Mouse (Mus musculus) MEL (cell line): ENCODE results near the gene Mturn. TPM values are rescaled to one million over a fixed set of nuclear protein-coding genes. Genes with fewer than 3 reads are reported as not detected.

Experiments
- DNase-seq: peaks from one replicate; pipeline ENCODE4 v3.0.0; 2011; ENCODE audit warnings: low read depth, low spot score
- H3K27ac ChIP-seq: 2 replicates; pipeline ENCODE4 v1.5.1; 2012; ENCODE audit warnings: low read depth, mild to moderate bottlenecking, control low read depth, low read length, moderate library complexity; ENCODE audit not compliant: control insufficient read depth
- H3K27me3 ChIP-seq, 2 experiments: fragments of 150-350 bp in 1 of 2; sonication (generic) in 1 of 2; 2 replicates each; pipeline ENCODE4 v1.6.1; 2012; ENCODE audit warnings: low read length in 2 of 2, mild to moderate bottlenecking in 2 of 2, improper control_type of control experiment in 1 of 2, moderate library complexity in 1 of 2; ENCODE audit not compliant: insufficient read depth in 2 of 2, control insufficient read depth in 1 of 2
- H3K36me3 ChIP-seq, 2 experiments: 2 replicates each; pipeline ENCODE4 v1.6.1; 2012 to 2014; ENCODE audit warnings: low read length in 2 of 2, improper control_type of control experiment in 1 of 2, inconsistent platforms in 1 of 2, mild to moderate bottlenecking in 1 of 2; ENCODE audit not compliant: insufficient read depth in 2 of 2, control insufficient read depth in 1 of 2
- H3K4me1 ChIP-seq, 2 experiments: fragments of 150-350 bp in 1 of 2; sonication (generic) in 1 of 2; 2 replicates each; pipeline ENCODE4 v1.6.1; 2012; ENCODE audit warnings: low read length in 2 of 2, improper control_type of control experiment in 1 of 2, mild to moderate bottlenecking in 1 of 2; ENCODE audit not compliant: insufficient read depth in 2 of 2, control insufficient read depth in 1 of 2
- H3K4me3 ChIP-seq, 2 experiments: fragments of 150-350 bp in 1 of 2; sonication (generic) in 1 of 2; 2 replicates each; pipeline ENCODE4 v1.5.1; 2012; ENCODE audit warnings: low read depth in 2 of 2, low read length in 2 of 2, mild to moderate bottlenecking in 2 of 2, moderate library complexity in 2 of 2, control low read depth in 1 of 2, improper control_type of control experiment in 1 of 2; ENCODE audit not compliant: control insufficient read depth in 1 of 2, insufficient read depth in 1 of 2
- H3K79me2 ChIP-seq: 2 replicates; pipeline ENCODE4 v1.6.1; 2012; ENCODE audit warnings: mild to moderate bottlenecking, low read length, moderate library complexity; ENCODE audit not compliant: control insufficient read depth, poor library complexity, insufficient read depth
- H3K9ac ChIP-seq: 2 replicates; pipeline ENCODE4 v1.6.1; 2012; ENCODE audit warnings: low read depth, mild to moderate bottlenecking, control low read depth, low read length, moderate library complexity; ENCODE audit not compliant: control insufficient read depth, poor library complexity, severe bottlenecking
- H3K9me3 ChIP-seq: fragments of 150-350 bp; sonication (generic); replicated peaks from 2 replicates; pipeline ENCODE4 v1.6.1; 2012; ENCODE audit warnings: mild to moderate bottlenecking, low read length, improper control_type of control experiment, moderate library complexity; ENCODE audit not compliant: insufficient read depth
- CHD1 ChIP-seq: IDR thresholded peaks from 2 replicates; pipeline ENCODE4 v1.6.1; 2012; ENCODE audit warnings: low read depth, mild to moderate bottlenecking, inconsistent platforms, low read length, improper control_type of control experiment
- CHD2 ChIP-seq: IDR thresholded peaks from 2 replicates; pipeline ENCODE4 v1.6.1; 2011; ENCODE audit warnings: low read length, improper control_type of control experiment
- EP300 ChIP-seq, 2 experiments: IDR thresholded peaks; 2 replicates each; pipeline ENCODE4 v1.6.1; 2011; ENCODE audit warnings: improper control_type of control experiment in 2 of 2, low read length in 2 of 2, low read depth in 1 of 2, mild to moderate bottlenecking in 1 of 2
- ETS1 ChIP-seq: IDR thresholded peaks from 2 replicates; pipeline ENCODE4 v1.6.1; 2012; ENCODE audit warnings: low read depth, mild to moderate bottlenecking, inconsistent platforms, low read length, improper control_type of control experiment, moderate library complexity
- JUND ChIP-seq: IDR thresholded peaks from 2 replicates; pipeline ENCODE4 v1.6.1; 2011; ENCODE audit warnings: low read depth, mild to moderate bottlenecking, improper control_type of control experiment, low read length
- KAT2A ChIP-seq: conservative IDR thresholded peaks from 2 replicates; pipeline ENCODE4 v1.6.1; 2012; ENCODE audit warnings: low read depth, low read length, improper control_type of control experiment, inconsistent platforms
- MAX ChIP-seq: IDR thresholded peaks from 2 replicates; pipeline ENCODE4 v1.6.1; 2011; ENCODE audit warnings: low read length, improper control_type of control experiment
- MAZ ChIP-seq: IDR thresholded peaks from 2 replicates; pipeline ENCODE4 v1.6.1; 2012; ENCODE audit warnings: low read depth, mild to moderate bottlenecking, inconsistent platforms, low read length, improper control_type of control experiment
- MEF2A ChIP-seq: IDR thresholded peaks from 2 replicates; pipeline ENCODE4 v1.6.1; 2014; ENCODE audit warnings: low read depth, mild to moderate bottlenecking, inconsistent platforms, low read length, improper control_type of control experiment; ENCODE audit not compliant: poor library complexity, insufficient replicate concordance, severe bottlenecking; ENCODE audit errors: extremely low read depth
- MYB ChIP-seq: IDR thresholded peaks from 2 replicates; pipeline ENCODE4 v1.6.1; 2011; ENCODE audit warnings: mild to moderate bottlenecking, low read depth, low read length, improper control_type of control experiment
- NELFE ChIP-seq: IDR thresholded peaks from 2 replicates; pipeline ENCODE4 v1.6.1; 2011; ENCODE audit warnings: low read depth, low read length, improper control_type of control experiment
- POLR2AphosphoS2 ChIP-seq: IDR thresholded peaks from 2 replicates; pipeline ENCODE4 v1.6.1; 2011; ENCODE audit warnings: low read length, improper control_type of control experiment
- SMC3 ChIP-seq: IDR thresholded peaks from 2 replicates; pipeline ENCODE4 v1.6.1; 2011; ENCODE audit warnings: low read depth, low read length, improper control_type of control experiment
- TAL1 ChIP-seq: IDR thresholded peaks from 2 replicates; pipeline ENCODE4 v1.6.1; 2012; ENCODE audit warnings: mild to moderate bottlenecking, inconsistent platforms, low read length, moderate library complexity, mixed read lengths
- TBP ChIP-seq: IDR thresholded peaks from 2 replicates; pipeline ENCODE4 v1.8.0; 2011; ENCODE audit warnings: low read depth, low read length, improper control_type of control experiment
- TCF12 ChIP-seq: IDR thresholded peaks from 2 replicates; pipeline ENCODE4 v1.6.1; 2014; ENCODE audit warnings: low read depth, mild to moderate bottlenecking, inconsistent platforms, low read length, improper control_type of control experiment, moderate library complexity
- USF2 ChIP-seq, 2 experiments: IDR thresholded peaks; 2 replicates each; pipeline ENCODE4 v1.6.1; 2011 to 2012; ENCODE audit warnings: improper control_type of control experiment in 2 of 2, low read length in 2 of 2, borderline replicate concordance in 1 of 2, inconsistent platforms in 1 of 2, low read depth in 1 of 2, mild to moderate bottlenecking in 1 of 2; ENCODE audit not compliant: insufficient read depth in 1 of 2
- ZC3H11A ChIP-seq: IDR thresholded peaks from 2 replicates; pipeline ENCODE4 v1.6.1; 2012; ENCODE audit warnings: low read depth, mild to moderate bottlenecking, inconsistent platforms, low read length, improper control_type of control experiment
- ZKSCAN1 ChIP-seq: IDR thresholded peaks from 2 replicates; pipeline ENCODE4 v1.6.1; 2012; ENCODE audit warnings: low read depth, mild to moderate bottlenecking, inconsistent platforms, low read length, improper control_type of control experiment, moderate library complexity
- ZNF384 ChIP-seq: IDR thresholded peaks from 2 replicates; pipeline ENCODE4 v1.6.1; 2012; ENCODE audit warnings: low read depth, mild to moderate bottlenecking, inconsistent platforms, low read length, improper control_type of control experiment
- polyA plus RNA-seq, 2 experiments: library from polyadenylated mRNA; stranded (reverse) in 1 of 2; unstranded in 1 of 2; fragments of >175 nt in 1 of 2; fragments of >200 nt in 1 of 2; gene quantifications; 2 replicates each; pipeline versions ENCODE4 v1.2.1 to v1.2.4; 2012; ENCODE audit warnings: low replicate concordance in 2 of 2, low read depth in 1 of 2; ENCODE audit not compliant: insufficient read length in 2 of 2, insufficient read depth in 1 of 2, missing spikeins in 1 of 2
- total RNA-seq: library from RNA; depleted of rRNA; stranded (reverse); fragments of 300-350 nt; gene quantifications from 2 replicates; pipeline ENCODE4 v1.2.3, GENCODE M21; 2012

The Mturn gene
- total and polyA plus RNA-seq, 3 experiments = 0.31 to 1.1 TPM; not detected in 1

GRCm38 (mm10) chr6:54699477-54700056 lies 18.1 kb downstream of the Mturn start:
- no peak for DNase-seq
- Histone ChIP-seq H3K79me2 (no peaks in the 10 kb centered on the region), H3K27me3 (no peaks in the 10 kb centered on the region; a peak in 1 of 4 replicates), H3K9ac (no peak overlapping the region), H3K4me1 (no peaks in the 10 kb centered on the region), H3K4me3 (no peak overlapping the region), H3K36me3 (no peaks in the 10 kb centered on the region), H3K27ac (no peak overlapping the region), H3K9me3 (no peaks in the 10 kb centered on the region)
- no peak for TF ChIP-seq KAT2A
- TF ChIP-seq MAX = no peak
- TF ChIP-seq JUND = no peak
- TF ChIP-seq MYB = no peak
- no peak for TF ChIP-seq TCF12
- no peak for TF ChIP-seq ETS1
- TF ChIP-seq MEF2A = no peak
- no peak for TF ChIP-seq ZNF384
- no peak for TF ChIP-seq ZC3H11A
- no peak for TF ChIP-seq NELFE

GRCm38 (mm10) chr6:54700516-54700915 lies 19.1 kb downstream of the Mturn start:
- no peak for DNase-seq
- Histone ChIP-seq H3K9ac (no peak overlapping the region), H3K9me3 (no peaks in the 10 kb centered on the region), H3K4me3 (no peak overlapping the region), H3K27ac (no peak overlapping the region), H3K27me3 (no peaks in the 10 kb centered on the region; a peak in 1 of 4 replicates), H3K79me2 (no peaks in the 10 kb centered on the region), H3K4me1 (0 out of 4 replicates have a peak, but pooled peaks cover 0 to 2% of the 10 kb centered on the region in 2 experiments), H3K36me3 (no peaks in the 10 kb centered on the region)
- TF ChIP-seq EP300 (IDR thresholded peaks at IDR 0.05; ENCODE audit: low read depth in 1 of 2, low read length in 2 of 2) = no peak
- TF ChIP-seq SMC3 = no peak
- no peak for TF ChIP-seq MAZ
- no peak for TF ChIP-seq CHD2
- no peak for TF ChIP-seq USF2 (IDR thresholded peaks at IDR 0.05; ENCODE audit: borderline replicate concordance in 1 of 2, insufficient read depth in 1 of 2, low read depth in 1 of 2, low read length in 2 of 2)
- no peak for TF ChIP-seq TAL1
- TF ChIP-seq POLR2AphosphoS2 = no peak
- no peak for TF ChIP-seq NELFE
- TF ChIP-seq TBP = no peak
- no peak for TF ChIP-seq CHD1
- no peak for TF ChIP-seq MEF2A
- TF ChIP-seq ZKSCAN1 = no peak
- no peak for TF ChIP-seq ETS1
